Mouse (Mus musculus) gastrocnemius, postnatal 25 days (tissue): ENCODE measurements around the gene Cyp2c65. TPM values are rescaled to one million over a fixed set of nuclear protein-coding genes. Genes with fewer than 3 reads are reported as not detected.
"Not testable (repeated sequence)": the region's sequence is repeated elsewhere in the genome, so short reads cannot be mapped to it uniquely, and the experiment has no call there.

Experiments
- DNase-seq: peaks from one replicate; pipeline ENCODE4 v3.0.0; 2022
- long read RNA-seq, 2 experiments: library from polyadenylated mRNA; stranded (forward); transcript quantifications; one replicate each; pipeline ENCODE4 v2.0.0; 2021
- total RNA-seq, 2 experiments: library from RNA; stranded (reverse); gene quantifications; 1 replicate in 1 of 2; 2 replicates in 1 of 2; pipeline ENCODE4 v1.2.3; 2021

Cyp2c65 gene
- not detected for total RNA-seq
- long read RNA-seq, experiment 1, result 0 reads
- long read RNA-seq, experiment 2, result 0 reads

- DNase-seq, result no peak
Measured at GRCm38 (mm10) chr19:39060719-39061118, at the start of gene Cyp2c65. Gene Cyp2c65, plus strand, starts transcription at chr19:39061015.

- DNase-seq, result no peak
Measured at GRCm38 (mm10) chr19:39057928-39058327, 2.9 kb upstream of the Cyp2c65 start.

- not testable (repeated sequence) for DNase-seq
Measured at GRCm38 (mm10) chr19:39098779-39099178, 38.0 kb downstream of the Cyp2c65 start.

DNA sequence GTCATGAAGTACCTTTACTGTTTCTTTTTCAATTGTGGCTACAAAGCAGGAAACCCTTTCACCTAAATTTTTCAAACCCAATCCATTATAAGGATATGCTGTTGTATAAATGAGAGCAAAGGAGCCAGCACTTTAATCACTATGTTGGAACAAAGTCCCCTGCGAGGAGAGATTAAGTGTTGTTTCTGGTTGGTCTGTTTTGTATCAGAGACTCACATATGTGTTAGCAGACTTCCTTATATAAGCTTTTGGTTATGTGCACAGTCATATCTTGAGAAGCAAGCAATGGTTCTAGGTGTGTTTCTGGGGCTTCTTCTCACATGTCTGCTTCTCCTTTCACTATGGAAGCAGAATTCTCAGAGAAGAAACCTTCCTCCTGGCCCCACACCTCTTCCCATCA, 52.8 kb downstream of the Cyp2c65 start, which contains the start of gene Cyp2c66:
Gene Cyp2c66, plus strand, starts transcription at position 255 of the 400 bp plus-strand sequence.
- no peak for DNase-seq

Other genes starting within 250 kb of the Cyp2c65 start
- 1 to 10 TPM; 5.5 to 6.2 TPM for gene Noc3l, start 241.8 kb upstream of the Cyp2c65 start, total RNA-seq
- 1 to 10 TPM; 2.8 to 3.5 TPM for gene Tbc1d12, start 224.4 kb upstream of the Cyp2c65 start, total RNA-seq
- gene Hells, start 130.1 kb upstream of the Cyp2c65 start, total RNA-seq, result 1 to 10 TPM; 1.0 to 1.1 TPM
- not detected for gene Cyp2c55, start 54.0 kb upstream of the Cyp2c65 start, total RNA-seq
- not detected for gene Cyp2c66, start 52.9 kb downstream of the Cyp2c65 start, total RNA-seq
- gene Cyp2c29, start 208.4 kb downstream of the Cyp2c65 start, total RNA-seq, result not detected